ENCODE assay signal across 9 mouse cellular contexts in the genomic region with DNA sequence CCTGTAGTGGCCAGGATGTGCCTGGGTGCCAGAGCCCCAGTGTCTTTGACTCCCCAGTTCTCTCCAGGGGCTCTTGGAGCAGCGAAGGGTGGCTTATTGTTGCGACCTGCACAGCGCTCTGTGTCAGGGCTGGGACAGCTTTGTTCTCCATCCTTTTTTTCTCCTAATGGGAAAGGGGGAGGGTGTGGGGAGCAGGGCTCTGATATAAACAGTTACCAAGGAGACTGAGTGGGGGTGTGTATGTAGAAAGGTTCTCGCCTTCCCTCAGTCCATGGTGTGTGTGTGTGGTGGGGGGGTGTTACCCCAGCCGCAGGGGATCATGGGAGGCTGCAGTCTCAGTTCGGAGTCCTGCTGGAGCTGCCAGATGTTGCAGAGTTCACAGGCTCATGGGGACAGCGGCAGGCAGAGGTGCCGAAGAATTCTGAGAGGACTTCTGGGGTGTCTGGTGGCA. TPM values are rescaled to one million over a fixed set of nuclear protein-coding genes. Genes with fewer than 3 reads are reported as not detected.
DNase-seq lines count a peak whose midpoint lies in the region; ATAC-seq and TF ChIP-seq lines count a peak whose summit lies in the region.
"Had no signal": no experiment of that assay in that cellular context is flagged by ENCODE, and none has a peak within 500 bp of the region (broad histone marks: within the 10 kb centered on the region; RNA-seq: fewer than 3 reads in every experiment).

No protein-coding gene starts in this region.

- H3K4me1 ChIP-seq in forebrain, embryonic 16.5 days (replicated peaks; ENCODE audit: control insufficient read depth, insufficient read depth, low read length) = peaks cover 39% of the 10 kb centered on the region
- peaks cover 23% of the 10 kb centered on the region for H3K4me1 ChIP-seq in hindbrain, postnatal 0 days (ENCODE audit: insufficient read depth, low read length)
- H3K4me1 ChIP-seq in stomach, postnatal 0 days (replicated peaks; ENCODE audit: control insufficient read depth, insufficient read depth) = peaks cover 14% of the 10 kb centered on the region
- no peaks in the 10 kb centered on the region for H3K4me1 ChIP-seq in thymus, adult 2 months (replicated peaks; ENCODE audit: control insufficient read depth, insufficient read depth, low read length)

- H3K9ac ChIP-seq in forebrain, embryonic 16.5 days (replicated peaks; ENCODE audit: low read depth, low read length) = peak overlapping the region; percentile 54
- H3K9ac ChIP-seq in hindbrain, postnatal 0 days (replicated peaks; ENCODE audit: low read length) = no peak overlapping the region; the same call in 1 of the 2 replicates
- H3K9ac ChIP-seq in stomach, postnatal 0 days (ENCODE audit: low read length) = peak overlapping the region; percentile 39; the same call in 1 of the 2 replicates
- H3K9ac ChIP-seq: liver, embryonic 13.5 days had no signal

- no peak for TF ChIP-seq POLR2A in thymus, adult 2 months (IDR thresholded peaks at IDR 0.05; ENCODE audit: control insufficient read depth, extremely low read depth, insufficient read depth, low read length, poor library complexity)

- peak overlapping the region; percentile 96 for H3K27ac ChIP-seq in forebrain, embryonic 16.5 days (ENCODE audit: low read length)
- peak overlapping the region; percentile 54; the same call in 1 of the 2 replicates for H3K27ac ChIP-seq in hindbrain, postnatal 0 days
- peak overlapping the region; percentile 74 for H3K27ac ChIP-seq in stomach, postnatal 0 days (replicated peaks)
- no peak overlapping the region for H3K27ac ChIP-seq in thymus, adult 2 months (ENCODE audit: control insufficient read depth, insufficient read depth, low read length)
- H3K27ac ChIP-seq: liver, embryonic 13.5 days had no signal

- TF ChIP-seq EP300 in stomach, postnatal 0 days (optimal IDR thresholded peaks at IDR 0.05) = no peak

- H3K4me2 ChIP-seq in forebrain, embryonic 16.5 days (ENCODE audit: low read length) = peak overlapping the region; percentile 51
- peak overlapping the region; percentile 21 for H3K4me2 ChIP-seq in hindbrain, postnatal 0 days (ENCODE audit: low read depth, low read length)
- peak overlapping the region; percentile 42 for H3K4me2 ChIP-seq in stomach, postnatal 0 days (replicated peaks; ENCODE audit: low read depth)
- H3K4me2 ChIP-seq: liver, embryonic 13.5 days had no signal

- peak; percentile 72 for DNase-seq in right cerebral cortex, adult 18-20 months
- no peak for DNase-seq in right cerebral cortex, postnatal 14 days
- DNase-seq in hindbrain, postnatal 0 days (ENCODE audit: low spot score) = peak; percentile 66
- DNase-seq in lung, postnatal 14 days = peak; percentile 40
- peak; percentile 48 for DNase-seq in stomach, postnatal 0 days (ENCODE audit: low spot score)
- DNase-seq in thymus, adult 2 months = no peak
- DNase-seq in natural killer cell, adult 2 months (ENCODE audit: low spot score in 2 of 2) = no peak
- DNase-seq: liver, embryonic 13.5 days had no signal

- H3K9me3 ChIP-seq in forebrain, embryonic 16.5 days (ENCODE audit: control insufficient read depth, low read length) = no peaks in the 10 kb centered on the region
- H3K9me3 ChIP-seq in hindbrain, postnatal 0 days (ENCODE audit: low read length) = no peaks in the 10 kb centered on the region
- no peaks in the 10 kb centered on the region for H3K9me3 ChIP-seq in stomach, postnatal 0 days (ENCODE audit: control insufficient read depth, low read length)
- H3K9me3 ChIP-seq: liver, embryonic 13.5 days had no signal

- TF ChIP-seq CTCF in hindbrain, postnatal 0 days (IDR thresholded peaks at IDR 0.05; ENCODE audit: low read depth) = no peak
- no peak for TF ChIP-seq CTCF in stomach, postnatal 0 days (IDR thresholded peaks at IDR 0.05; ENCODE audit: low read depth)
- TF ChIP-seq CTCF in thymus, adult 2 months (IDR thresholded peaks at IDR 0.05; ENCODE audit: borderline replicate concordance, control insufficient read depth, extremely low read depth, insufficient read depth, low read length, poor library complexity) = no peak

- WGBS in forebrain, embryonic 16.5 days = 2% methylated on average over 8 of the region's 8 CpGs
- WGBS in hindbrain, postnatal 0 days = 4% methylated on average over 8 of the region's 8 CpGs
- WGBS in stomach, postnatal 0 days = 21% methylated on average over 8 of the region's 8 CpGs
- 94% methylated on average over 8 of the region's 8 CpGs for whole genome bisulfite sequencing in thymus, adult 2 months

- ATAC-seq in forebrain, embryonic 16.5 days = peak; percentile 95
- peak; percentile 81 for ATAC-seq in hindbrain, postnatal 0 days
- peak; percentile 73; the same call in 1 of the 2 replicates for ATAC-seq in stomach, postnatal 0 days (ENCODE audit: low FRiP score, low TSS enrichment)

- peak overlapping the region; percentile 34 for H3K4me3 ChIP-seq in forebrain, embryonic 16.5 days (replicated peaks; ENCODE audit: low read length)
- no peak overlapping the region for H3K4me3 ChIP-seq in hindbrain, postnatal 0 days (ENCODE audit: low read length)
- peak overlapping the region; percentile 19 for H3K4me3 ChIP-seq in stomach, postnatal 0 days (ENCODE audit: low read depth, low read length)
- H3K4me3 ChIP-seq in thymus, adult 2 months (ENCODE audit: control insufficient read depth, insufficient read depth, low read length) = no peak overlapping the region
- H3K4me3 ChIP-seq: liver, embryonic 13.5 days had no signal

- H3K27me3 ChIP-seq in forebrain, embryonic 16.5 days (replicated peaks; ENCODE audit: control insufficient read depth, insufficient read depth, low read length) = no peaks in the 10 kb centered on the region
- H3K27me3 ChIP-seq in hindbrain, postnatal 0 days (ENCODE audit: insufficient read depth, low read length) = no peaks in the 10 kb centered on the region
- H3K27me3 ChIP-seq in stomach, postnatal 0 days (ENCODE audit: control insufficient read depth, insufficient read depth, low read length) = no peaks in the 10 kb centered on the region
- no peaks in the 10 kb centered on the region for H3K27me3 ChIP-seq in thymus, adult 2 months (ENCODE audit: control insufficient read depth, insufficient read depth, low read length)
- H3K27me3 ChIP-seq: liver, embryonic 13.5 days had no signal

- H3K36me3 ChIP-seq in forebrain, embryonic 16.5 days (ENCODE audit: control insufficient read depth, insufficient read depth) = peaks cover 3% of the 10 kb centered on the region; the same call in 1 of the 2 replicates
- peaks cover 9% of the 10 kb centered on the region for H3K36me3 ChIP-seq in hindbrain, postnatal 0 days (ENCODE audit: insufficient read depth, low read length)
- peaks cover 11% of the 10 kb centered on the region for H3K36me3 ChIP-seq in stomach, postnatal 0 days (ENCODE audit: control insufficient read depth, insufficient read depth, low read length)
- H3K36me3 ChIP-seq in thymus, adult 2 months (ENCODE audit: control insufficient read depth, insufficient read depth, low read length) = peaks cover 11% of the 10 kb centered on the region

RNA-seq across cellular contexts. Expression of a gene that starts 18.8 kb away (rescaled TPM):
- 81.3 and 82.9 TPM in 2 replicates for polyA plus RNA-seq in forebrain, embryonic 16.5 days (2015; fragmentation: Nextera tagmentation; extraction: Ambion mirVana)
- 52.8 and 71.7 TPM in 2 replicates for total RNA-seq in hindbrain, postnatal 0 days (2014; rRNA removed)
- polyA plus RNA-seq in hindbrain, postnatal 0 days (2015; fragmentation: Nextera tagmentation; extraction: Ambion mirVana) = 83.2 and 89.7 TPM in 2 replicates
- polyA plus RNA-seq in stomach, postnatal 0 days (2015; fragmentation: Nextera tagmentation; extraction: Ambion mirVana) = 37.4 and 46.4 TPM in 2 replicates
- polyA plus RNA-seq in thymus, adult 2 months (2012; rRNA removed) = 31.0 and 37.7 TPM in 2 replicates

RNA-seq across cellular contexts. Expression of a gene that starts 52.8 kb away (rescaled TPM):
- polyA plus RNA-seq in forebrain, embryonic 16.5 days (2015; fragmentation: Nextera tagmentation; extraction: Ambion mirVana) = 0.23 and 0.35 TPM in 2 replicates
- total RNA-seq in hindbrain, postnatal 0 days (2014; rRNA removed) = 0.10 TPM in 1 of 2 replicates, not detected in the other
- 0.61 and 0.69 TPM in 2 replicates for polyA plus RNA-seq in hindbrain, postnatal 0 days (2015; fragmentation: Nextera tagmentation; extraction: Ambion mirVana)
- 0.10 and 0.27 TPM in 2 replicates for polyA plus RNA-seq in stomach, postnatal 0 days (2015; fragmentation: Nextera tagmentation; extraction: Ambion mirVana)
- 0.33 and 0.57 TPM in 2 replicates for polyA plus RNA-seq in thymus, adult 2 months (2012; rRNA removed)
- polyA plus RNA-seq: liver, embryonic 13.5 days had no signal

RNA-seq across cellular contexts. Expression of a gene that starts 52.9 kb away (rescaled TPM):
- 562 and 563 TPM in 2 replicates for polyA plus RNA-seq in forebrain, embryonic 16.5 days (2015; fragmentation: Nextera tagmentation; extraction: Ambion mirVana)
- 165 and 169 TPM in 2 replicates for total RNA-seq in hindbrain, postnatal 0 days (2014; rRNA removed)
- 732 and 760 TPM in 2 replicates for polyA plus RNA-seq in hindbrain, postnatal 0 days (2015; fragmentation: Nextera tagmentation; extraction: Ambion mirVana)
- 445 and 469 TPM in 2 replicates for polyA plus RNA-seq in stomach, postnatal 0 days (2015; fragmentation: Nextera tagmentation; extraction: Ambion mirVana)
- polyA plus RNA-seq in thymus, adult 2 months (2012; rRNA removed) = 619 and 638 TPM in 2 replicates

RNA-seq across cellular contexts. Expression of a gene that starts 55.6 kb away (rescaled TPM):
- 104 and 121 TPM in 2 replicates for polyA plus RNA-seq in forebrain, embryonic 16.5 days (2015; fragmentation: Nextera tagmentation; extraction: Ambion mirVana)
- total RNA-seq in hindbrain, postnatal 0 days (2014; rRNA removed) = 71.7 and 71.8 TPM in 2 replicates
- polyA plus RNA-seq in hindbrain, postnatal 0 days (2015; fragmentation: Nextera tagmentation; extraction: Ambion mirVana) = 69.3 and 71.4 TPM in 2 replicates
- 174 and 177 TPM in 2 replicates for polyA plus RNA-seq in stomach, postnatal 0 days (2015; fragmentation: Nextera tagmentation; extraction: Ambion mirVana)
- polyA plus RNA-seq in thymus, adult 2 months (2012; rRNA removed) = 120 and 132 TPM in 2 replicates

Comparison
In these comparisons a context has a peak if more than half of its experiments do, and no peak if none do; other contexts are left out.
1. DNase-seq: peak in right cerebral cortex, adult 18-20 months (single experiment), hindbrain, postnatal 0 days (single experiment), lung, postnatal 14 days (single experiment) and stomach, postnatal 0 days (single experiment); none in right cerebral cortex, postnatal 14 days (single experiment), thymus, adult 2 months (single experiment) and natural killer cell, adult 2 months (0 of 2).
2. H3K4me3 ChIP-seq: peak in forebrain, embryonic 16.5 days (single experiment) and stomach, postnatal 0 days (single experiment); none in hindbrain, postnatal 0 days (single experiment) and thymus, adult 2 months (single experiment).
3. Peak in every context shown above with its lines, with median percentiles within 50 percentile points of each other: ATAC-seq and H3K4me2 ChIP-seq.